Mouse (Mus musculus) limb, embryonic 11.5 days (tissue): Measurements from ENCODE around the gene Trarg1. TPM values are rescaled to one million over a fixed set of nuclear protein-coding genes. Genes with fewer than 3 reads are reported as not detected.

Source experiments
- polyA plus RNA-seq: library from polyadenylated mRNA; unstranded; fragments of >200 nt; fragmentation: Nextera tagmentation; extraction: Ambion mirVana; gene quantifications from 2 replicates; pipeline ENCODE4 v1.2.1, GENCODE M21; 2014

The Trarg1 gene
- polyA plus RNA-seq, 1 experiment from 2014 or later, result 0.08 TPM

Other genes with a start within 250 kb of the Trarg1 start
- 45.2 and 50.1 TPM in 2 replicates for gene Abr, start 57.5 kb upstream of the Trarg1 start, polyA plus RNA-seq
- gene Bhlha9, start 7.3 kb upstream of the Trarg1 start, polyA plus RNA-seq, result 13.8 and 16.2 TPM in 2 replicates
- gene Gosr1, start 83.8 kb downstream of the Trarg1 start, polyA plus RNA-seq, result 32.7 and 33.7 TPM in 2 replicates
- gene Cpd, start 167.2 kb downstream of the Trarg1 start, polyA plus RNA-seq, result 14.3 and 14.8 TPM in 2 replicates
- gene Tmigd1, start 222.4 kb downstream of the Trarg1 start, polyA plus RNA-seq, result not detected in 2 replicates
- gene Blmh, start 245.0 kb downstream of the Trarg1 start, polyA plus RNA-seq, result 171 and 181 TPM in 2 replicates